Mouse (Mus musculus): ENCODE data around the gene Gm11084.

Gene Gm11084

DNA sequence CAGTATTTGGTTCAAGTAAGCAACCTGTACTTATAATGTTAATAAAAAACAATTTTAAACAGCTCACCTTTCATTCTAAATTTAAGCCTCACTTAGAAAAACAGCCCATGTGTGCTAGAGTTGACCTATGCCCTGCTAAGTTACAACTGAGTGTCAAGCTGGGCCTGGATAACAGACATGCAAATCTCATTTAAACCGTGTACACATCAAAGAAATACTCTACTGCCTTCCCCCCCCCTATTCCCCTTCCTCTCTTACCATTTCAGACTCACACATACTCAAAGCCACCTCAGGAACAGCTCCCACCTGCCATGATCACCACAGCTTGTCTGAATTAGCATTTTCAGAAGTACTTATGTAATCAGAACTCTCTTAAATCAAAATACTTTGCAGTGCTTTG, 50.6 kb downstream of the Gm11084 start:
- DNase-seq (ENCODE audit: low spot score in 2 of 2), result no peak

DNA sequence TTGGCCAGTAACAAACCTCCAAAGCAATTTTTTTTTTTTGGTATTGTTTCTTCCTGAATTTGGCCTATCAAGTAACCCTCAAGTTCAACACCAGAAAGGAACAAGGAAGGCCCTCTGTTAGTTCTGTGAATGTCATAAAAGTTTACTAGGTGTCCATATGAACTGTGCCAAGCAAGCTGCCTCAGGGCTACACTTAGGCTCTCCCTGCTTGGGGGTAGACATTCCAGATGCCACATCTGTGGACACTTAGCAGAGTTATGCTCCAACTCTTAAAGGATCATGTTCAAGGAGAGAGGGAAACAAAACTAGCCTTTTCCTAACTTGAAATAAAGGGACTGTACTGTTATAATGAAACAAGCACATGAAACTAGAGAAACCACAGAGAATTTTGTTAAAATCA, 54.3 kb downstream of the Gm11084 start:
- no peak for DNase-seq (ENCODE audit: low spot score in 2 of 2)

DNA sequence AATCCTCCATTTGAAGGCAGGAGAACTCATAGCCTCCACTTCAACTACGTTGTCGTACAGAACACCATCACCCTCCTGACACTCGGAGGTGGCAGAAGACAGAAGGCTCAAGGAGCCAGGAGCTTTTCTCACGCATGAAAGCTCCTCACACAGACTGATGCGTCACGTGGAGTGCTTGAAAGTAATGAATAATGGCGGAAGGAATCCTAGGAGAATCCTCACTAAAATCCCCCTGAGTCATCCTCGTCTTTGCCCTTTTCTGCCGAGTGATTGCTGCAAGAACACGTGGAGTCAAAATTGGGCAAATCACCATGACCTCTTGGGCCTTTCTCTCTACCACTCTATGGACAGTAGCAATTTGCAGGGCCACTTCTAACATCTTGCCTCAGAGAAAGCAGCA, 61.5 kb downstream of the Gm11084 start:
- DNase-seq (ENCODE audit: low spot score in 2 of 2), result no peak
